Mouse (Mus musculus) frontal cortex, postnatal 36 days (tissue): ENCODE data around the gene Lamtor2.
A peak's percentile ranks its signal among the peaks of the same experiment; 100 is the strongest.

Source experiments
- DNase-seq, 2 experiments: peaks; one replicate each; pipeline ENCODE4 v3.0.0; 2022; ENCODE audit warnings: low spot score in 2 of 2

Lamtor2 gene

DNA sequence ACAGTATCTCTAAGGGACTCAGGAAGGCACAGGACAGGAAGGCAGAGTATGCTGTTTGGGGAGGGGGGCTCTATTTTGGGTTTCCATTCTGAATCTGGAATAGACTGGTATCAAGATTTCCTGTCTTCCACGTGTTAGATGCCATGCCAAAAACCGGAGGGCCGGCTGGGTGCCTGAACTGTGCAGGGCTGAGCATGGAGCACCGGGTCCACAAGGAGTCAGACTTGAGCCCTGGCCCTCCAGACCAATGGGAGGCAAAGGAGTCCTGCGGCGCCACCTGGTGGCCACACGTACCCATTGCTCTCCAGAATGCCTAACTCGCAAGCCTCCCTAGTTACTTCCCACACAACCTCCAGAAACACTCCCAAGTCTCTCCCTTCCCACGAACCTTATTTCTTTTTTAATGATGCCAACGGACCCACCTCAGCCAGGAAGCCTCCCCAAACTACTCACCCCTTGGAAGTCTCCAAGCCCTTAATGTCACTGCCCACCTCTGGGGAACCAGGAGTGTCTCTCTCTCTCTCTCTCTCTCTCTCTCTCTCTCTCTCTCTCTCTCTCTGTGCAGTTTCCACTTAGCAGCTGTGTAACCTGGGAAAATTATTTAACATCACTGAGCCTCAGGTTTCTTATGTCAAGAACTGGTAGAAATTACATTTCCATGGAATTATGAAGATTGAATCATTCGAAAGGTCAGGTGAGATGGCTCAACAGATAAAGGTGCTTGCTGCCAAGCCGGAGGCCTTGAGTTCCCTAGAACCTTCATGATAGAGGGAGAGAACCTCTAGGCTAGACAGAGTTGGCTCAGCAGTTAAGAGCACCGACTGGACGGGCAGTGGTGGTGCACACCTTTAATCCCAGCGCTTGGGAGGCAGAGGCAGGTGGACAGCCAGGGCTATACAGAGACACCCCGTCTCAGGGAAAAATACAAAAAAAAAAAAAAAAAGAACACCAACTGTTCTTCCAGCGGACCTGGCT is 26.4 kb downstream of the Lamtor2 start:
- peak; percentile 68 to 80 for DNase-seq

DNA sequence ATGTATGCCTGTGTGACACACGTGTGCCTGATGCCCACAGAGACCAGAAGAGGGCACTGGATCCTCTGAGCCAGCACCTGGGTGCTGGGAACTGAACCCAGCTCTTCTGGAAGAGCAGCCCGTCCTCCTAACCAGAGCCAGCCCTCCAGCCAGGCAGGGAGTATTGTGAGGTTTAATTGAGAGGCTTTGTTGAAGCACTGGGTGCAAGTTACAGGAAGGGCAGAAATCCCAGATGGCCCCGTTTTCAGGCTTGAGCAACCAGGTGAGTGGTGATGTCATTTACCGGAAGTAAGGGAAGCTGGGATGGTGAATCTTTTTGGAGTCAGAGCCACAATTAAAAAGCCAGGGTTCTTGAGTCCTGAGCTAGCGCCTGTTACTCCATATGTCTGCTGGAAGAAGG is 27.9 kb downstream of the Lamtor2 start:
- DNase-seq, result no peak

DNA sequence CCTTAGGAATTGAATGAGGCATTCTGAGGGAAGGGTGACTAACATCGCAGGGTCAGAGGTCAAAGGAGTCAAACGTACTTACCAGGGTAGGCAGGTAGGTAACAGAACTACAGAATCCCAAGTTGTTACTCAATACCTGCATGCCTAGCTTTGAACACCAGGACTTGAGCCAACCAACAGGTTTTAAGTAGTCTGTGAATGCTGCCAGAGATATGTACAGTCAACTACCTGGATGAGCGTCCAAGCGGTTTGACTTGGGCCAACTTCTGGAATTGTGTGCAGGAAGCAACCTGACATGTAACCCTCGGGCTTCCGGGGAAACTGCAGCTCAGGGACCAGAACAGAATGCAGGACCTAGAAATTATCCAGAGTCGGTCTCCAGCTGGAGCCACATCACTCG is 29.8 kb downstream of the Lamtor2 start:
- DNase-seq, result no peak

DNA sequence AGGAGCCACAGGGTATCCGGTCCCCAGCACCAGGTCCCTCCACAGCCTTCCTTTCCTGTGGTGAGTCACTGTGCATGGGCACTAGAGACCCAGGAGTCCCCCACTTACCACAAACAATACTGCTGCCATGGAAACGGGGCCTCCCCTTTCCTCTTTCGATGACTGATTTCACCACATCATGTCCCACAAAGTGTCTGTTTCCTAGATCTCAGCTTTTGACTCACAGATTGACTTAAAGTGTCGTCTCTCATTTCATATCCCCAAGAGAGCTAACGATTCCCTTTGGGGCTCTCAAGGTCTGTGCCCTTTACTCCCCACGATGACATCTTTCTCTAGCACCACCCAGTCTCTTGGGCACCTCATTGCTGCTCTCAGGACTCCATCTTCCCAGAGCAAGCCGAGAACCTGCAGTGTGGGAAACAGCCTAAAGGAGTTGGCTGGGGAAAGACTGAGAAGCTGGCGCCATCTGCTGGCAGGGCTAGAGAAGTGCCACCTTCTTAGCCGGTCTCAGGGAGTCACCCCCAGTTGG is 31.0 kb downstream of the Lamtor2 start:
- DNase-seq, result peak; percentile 62 to 70

DNA sequence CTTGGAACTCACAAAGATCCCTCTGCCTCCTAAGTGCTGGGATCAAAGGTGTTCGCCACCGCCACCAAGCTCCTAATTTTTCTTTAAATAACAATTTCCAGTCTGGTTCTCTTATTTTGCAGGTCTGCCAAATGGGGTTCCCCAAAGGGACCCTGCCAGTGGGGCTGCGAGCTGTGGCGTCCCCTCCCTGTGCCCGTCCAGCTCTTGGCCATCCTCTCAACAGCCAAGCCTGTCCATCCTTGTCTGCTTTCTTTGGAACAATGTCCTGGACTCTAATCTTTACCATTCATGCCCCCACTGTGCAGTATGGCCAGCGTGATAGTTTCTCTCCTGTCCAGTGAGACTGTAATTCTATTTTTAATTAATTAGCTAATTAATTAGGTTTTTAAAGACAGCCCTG is 31.7 kb downstream of the Lamtor2 start:
- DNase-seq, result no peak

DNA sequence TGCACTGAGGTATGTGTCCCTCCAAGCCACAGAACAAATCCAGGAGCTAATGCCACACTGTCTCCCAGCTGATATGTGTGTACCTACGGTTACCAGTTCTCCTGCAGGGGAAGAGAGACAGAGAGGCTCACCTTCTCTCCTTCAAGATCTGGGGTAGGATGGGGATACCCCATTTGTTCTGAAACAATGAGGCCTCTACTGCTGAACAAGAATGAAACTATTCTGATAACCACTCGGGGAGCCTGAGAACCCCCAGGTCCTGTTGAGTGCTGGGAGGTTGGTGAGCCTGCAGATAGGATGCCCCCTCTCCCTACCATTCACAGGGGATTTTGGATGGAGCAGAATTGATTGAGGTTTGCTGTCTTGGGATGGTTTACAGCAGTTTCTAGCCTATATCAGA is 32.8 kb downstream of the Lamtor2 start:
- no peak for DNase-seq

DNA sequence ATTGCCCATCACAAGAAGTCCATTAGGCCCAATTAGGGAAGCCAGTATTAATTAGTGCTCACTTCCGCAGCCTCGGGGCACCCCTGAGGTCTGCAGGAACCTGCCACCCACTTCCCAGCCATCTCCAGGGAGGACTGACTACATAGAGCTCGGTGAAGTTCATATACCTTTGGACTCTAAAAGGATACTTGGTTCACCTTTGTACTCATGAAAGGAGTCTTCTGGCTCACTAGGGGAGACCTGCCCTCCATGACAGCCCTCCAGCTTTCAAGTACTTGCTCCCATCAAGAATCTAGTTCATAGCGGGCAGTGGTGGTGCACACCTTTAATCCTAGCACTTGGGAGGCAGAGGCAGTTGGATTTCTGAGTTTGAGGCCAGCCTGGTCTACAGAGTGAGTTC is 34.5 kb downstream of the Lamtor2 start:
- DNase-seq, result no peak

DNA sequence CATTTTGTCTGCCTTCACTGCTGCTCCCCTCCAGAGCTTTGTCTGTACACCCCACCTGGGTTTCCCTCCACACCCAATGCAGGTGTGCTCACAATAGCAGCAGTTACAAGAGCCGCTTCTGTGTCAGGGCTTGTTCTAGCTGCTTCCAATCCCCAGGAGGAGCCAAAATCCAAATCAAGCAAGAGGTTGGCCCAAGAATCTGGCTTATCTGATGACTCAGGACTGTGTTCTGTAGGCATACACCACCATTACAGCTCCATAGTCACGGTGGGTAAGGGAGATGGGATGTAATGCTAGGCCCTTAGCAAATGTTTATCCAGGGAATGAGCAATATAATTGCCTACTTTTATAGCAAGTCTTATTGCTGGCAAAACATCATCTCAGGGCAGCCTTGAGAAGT is 36.5 kb downstream of the Lamtor2 start:
- DNase-seq, result no peak

DNA sequence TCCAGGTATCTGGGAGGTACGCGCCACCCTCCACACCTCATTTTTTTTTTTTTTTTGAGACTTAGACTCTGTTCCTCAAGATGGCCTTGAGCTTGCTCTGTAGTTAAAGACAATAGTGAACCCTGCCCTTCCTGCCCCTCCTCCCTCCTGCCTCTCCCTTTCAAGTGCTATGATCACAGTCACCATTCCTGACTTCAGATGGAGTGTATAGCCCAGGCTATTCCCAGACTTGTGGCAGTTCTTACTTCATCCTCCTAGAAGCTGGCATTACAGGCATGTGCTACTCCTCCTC is 37.8 kb downstream of the Lamtor2 start:
- no peak for DNase-seq

DNA sequence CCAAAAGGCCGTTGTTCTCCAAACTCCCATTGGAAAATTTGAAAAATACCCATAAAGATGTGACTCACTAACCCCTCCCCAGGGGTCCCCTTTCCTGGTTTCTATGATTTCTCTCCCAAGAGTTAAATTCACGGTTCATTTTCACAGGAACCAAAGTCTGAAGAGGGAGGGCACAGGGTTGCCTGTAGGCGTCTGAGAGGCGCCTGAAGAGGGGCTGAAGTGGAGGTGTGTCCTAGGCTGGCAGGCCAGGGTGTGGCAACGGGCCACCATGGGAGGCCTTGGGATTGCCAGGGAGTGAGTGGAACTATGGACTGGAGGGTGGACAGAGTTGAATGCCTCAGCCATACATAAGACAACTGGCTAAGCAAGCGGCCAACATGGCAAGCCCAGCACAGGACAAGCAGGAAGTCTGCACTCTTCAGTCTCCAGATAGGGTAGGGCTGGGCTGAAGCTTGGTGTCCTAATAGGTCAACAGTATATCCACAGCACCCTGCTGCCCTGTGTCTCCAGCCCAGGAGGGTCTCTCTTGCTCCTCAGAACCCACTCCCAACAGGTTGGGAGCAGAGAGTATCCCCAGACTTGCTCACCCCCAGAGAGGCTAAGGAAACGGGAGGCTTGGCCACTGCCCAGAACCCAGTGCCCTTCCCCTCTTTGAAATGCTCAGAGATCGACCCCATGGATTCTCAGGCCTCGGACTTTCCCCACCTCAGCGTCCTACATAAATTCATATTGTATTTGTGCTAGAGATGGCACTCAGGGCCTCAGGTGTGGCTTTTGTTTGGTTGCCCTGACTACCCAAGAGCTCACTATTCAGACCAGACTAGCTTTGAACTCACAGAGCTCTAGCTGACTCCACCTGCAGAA is 38.4 kb downstream of the Lamtor2 start:
- DNase-seq, result no peak

DNA sequence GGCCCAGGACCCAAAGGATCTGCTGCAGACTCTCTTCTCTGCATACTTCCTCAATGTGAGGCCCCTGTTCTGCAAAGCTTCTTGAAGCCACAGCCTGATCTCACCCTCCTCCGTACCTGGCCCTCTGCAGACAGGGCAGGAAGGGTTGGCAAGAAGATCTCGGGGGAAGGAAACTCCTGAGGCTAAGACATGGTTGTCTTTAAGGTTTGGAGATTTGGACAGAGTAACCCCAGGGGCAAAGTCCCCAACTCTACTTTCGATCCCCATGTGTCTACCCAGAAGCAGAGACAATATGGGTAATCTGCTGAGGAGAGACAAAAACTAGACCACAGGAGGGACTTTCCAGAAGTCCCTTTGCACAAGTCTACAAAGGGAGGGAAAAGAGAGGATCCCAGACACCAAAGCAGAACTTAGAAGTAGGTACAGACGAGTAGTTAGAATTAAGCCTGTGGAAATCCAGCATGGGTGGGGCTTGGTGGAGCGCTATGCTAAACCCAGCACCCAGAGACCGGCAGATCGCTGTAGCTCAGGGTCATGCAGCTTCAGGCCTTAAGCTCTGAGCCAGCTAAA is 39.2 kb downstream of the Lamtor2 start:
- no peak for DNase-seq

DNA sequence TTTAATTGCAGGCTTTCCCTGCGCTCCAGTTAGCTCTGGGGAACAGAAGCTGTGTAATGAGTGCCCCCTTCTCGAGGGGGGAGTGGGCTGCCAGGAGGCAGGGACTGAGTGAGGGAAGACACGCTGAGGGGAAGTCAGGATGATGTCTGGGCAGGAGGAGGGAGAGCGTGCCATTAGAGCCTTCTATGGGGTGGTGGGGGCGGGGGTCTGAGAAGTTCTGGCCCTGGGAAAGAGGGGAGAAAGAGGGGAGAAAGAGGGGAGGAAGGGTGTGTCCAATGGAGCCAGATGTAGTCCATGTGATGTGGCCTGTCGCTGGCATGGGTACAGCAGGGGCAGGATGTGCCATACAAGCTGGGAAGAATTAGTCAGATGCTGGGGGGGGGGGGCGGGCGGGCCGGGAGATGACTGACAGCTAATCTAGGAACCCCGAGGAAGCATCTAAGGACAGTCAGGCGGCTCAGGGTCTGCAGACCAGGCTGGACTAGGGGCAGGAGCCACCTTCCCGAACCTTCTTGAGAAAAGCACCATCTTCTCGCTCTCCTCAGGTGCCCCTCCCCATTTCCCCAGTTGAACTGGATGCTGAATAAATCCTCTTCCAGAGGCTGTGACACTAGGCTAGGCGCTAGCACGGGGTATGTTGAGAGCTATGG is 39.9 kb downstream of the Lamtor2 start:
- no peak for DNase-seq

DNA sequence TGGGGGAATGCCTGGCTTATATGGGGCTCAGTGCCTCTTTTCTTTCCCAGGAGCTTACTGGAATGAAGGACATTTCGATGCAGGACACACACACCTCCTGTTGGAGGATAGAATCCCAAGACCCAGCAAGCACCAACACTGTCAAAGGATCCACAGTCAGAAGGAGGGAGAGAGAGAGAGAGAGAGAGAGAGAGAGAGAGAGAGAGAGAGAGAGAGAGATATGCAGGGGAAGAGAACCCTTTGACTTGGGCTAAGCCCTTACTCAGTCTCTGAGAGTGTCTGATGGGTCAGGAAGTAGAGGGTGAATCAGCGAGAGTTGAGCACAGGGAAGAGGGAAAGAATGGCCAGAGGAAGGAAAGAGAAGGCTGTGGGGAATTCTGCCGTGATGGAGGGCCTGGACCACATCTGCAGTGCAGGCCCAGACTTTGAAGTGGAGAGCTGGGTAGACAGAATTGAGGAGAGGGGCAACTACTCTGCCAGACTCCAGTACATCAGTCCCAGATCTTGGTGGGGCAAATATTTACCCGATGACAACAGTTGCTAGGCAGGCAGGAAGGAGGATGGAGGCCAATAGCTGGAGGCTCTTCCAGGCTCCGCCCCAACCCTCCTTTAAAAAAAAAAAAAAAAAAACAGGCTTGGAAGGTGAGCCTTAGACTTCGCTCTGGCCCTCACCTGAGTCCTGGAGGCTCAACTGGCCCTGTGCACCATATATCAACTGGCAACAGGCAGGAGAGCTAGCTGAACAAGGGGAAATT is 40.6 kb downstream of the Lamtor2 start:
- DNase-seq, result no peak

DNA sequence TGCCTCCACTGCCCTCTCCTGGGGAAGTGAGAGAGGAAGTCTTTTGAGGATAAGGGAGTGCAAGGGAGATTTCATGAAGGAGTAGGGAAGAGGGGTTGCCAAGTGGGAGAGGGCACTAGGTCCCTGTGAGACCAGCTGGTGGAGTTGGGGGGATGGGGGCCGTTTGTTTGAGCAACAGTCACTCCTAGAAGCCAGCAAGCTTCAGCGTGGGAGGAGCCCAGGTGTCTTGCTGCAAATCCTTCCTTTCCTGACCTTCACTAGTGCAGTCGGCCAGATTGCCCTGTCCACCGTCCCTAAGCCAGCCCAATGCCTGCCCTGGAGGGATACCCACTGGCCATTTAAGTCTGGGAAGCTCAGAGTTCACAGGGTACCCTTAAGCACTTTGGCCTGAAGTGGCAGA is 41.3 kb downstream of the Lamtor2 start:
- DNase-seq, result no peak

DNA sequence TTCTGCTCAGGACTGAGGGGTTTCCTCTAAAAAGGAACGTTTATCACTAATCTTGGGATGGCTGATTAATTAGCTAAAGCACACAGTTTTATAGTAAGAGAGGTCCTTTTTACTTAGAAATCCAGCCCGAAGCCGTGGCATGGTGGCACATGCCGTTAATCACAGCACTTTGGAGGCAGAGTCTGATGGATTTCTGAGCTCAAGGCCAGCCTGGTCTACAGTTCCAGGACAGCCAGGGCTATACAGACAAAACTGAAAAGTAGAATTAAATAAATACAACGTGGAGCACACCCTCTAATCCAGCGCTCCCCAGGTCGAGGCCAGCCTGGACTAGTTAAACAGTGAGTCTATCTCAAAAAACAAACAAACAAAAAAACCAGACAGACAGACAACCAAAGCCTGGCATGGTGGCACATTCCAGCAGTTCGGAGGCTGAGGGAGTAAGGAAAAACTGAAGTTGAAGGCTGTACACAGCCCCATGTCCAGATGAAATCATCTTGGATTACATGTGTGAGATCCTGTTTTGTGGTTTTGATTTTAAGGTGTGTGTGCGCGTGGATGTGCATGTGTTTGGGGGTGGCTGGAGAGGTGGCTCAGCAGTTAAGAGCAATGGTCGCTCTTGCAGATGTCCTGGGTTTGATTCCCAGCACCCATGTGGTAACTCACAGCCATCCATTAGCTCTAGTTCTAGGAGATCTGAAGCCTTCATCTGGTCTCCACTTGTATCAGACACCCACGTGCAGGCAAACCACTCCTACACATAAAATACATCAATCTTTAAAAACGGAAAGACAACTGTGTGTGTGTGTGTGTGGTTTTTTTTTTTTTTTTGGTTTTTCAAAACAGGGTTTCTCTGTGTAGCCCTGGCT is 42.2 kb downstream of the Lamtor2 start:
- no peak for DNase-seq

DNA sequence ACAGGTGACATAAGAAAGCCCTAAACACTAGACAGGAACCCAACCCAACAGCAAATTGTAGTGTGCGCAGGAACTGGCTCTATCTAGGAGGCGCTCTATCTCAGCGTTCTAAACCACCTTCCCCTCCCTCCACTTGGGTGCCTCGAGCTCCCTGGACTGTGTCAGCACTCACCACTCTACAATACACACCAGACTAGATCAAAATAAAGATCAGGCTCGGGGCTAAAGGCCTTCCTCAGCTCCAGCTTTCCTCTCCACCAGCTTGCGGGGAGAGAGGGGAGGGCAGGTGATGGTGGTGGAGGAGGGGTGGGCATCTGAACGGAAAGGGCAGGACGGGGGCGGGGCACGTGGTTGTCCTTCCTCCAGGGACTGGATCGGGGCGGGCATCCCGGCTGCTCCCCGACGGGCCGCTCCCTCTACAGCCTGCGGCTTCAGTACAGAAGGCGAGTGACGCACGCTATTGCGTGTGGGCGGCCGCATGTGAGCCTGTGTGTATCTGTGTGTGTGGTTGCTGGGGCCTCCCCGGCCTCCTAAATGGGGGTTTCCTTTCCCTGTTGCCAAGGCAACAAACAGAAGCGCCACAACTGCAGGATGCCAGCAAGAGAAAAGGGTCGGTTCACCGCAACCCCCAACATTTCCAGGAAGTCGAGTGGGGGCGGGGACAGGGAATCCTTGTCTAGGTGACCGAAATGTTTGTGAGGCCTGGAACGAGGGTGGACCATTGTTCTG is 43.0 kb downstream of the Lamtor2 start, which contains the start of gene Lmna:
TSS of gene Lmna (minus strand) at position 265 of the 729 bp plus-strand sequence.
- DNase-seq, result peak; percentile 90 to 95

DNA sequence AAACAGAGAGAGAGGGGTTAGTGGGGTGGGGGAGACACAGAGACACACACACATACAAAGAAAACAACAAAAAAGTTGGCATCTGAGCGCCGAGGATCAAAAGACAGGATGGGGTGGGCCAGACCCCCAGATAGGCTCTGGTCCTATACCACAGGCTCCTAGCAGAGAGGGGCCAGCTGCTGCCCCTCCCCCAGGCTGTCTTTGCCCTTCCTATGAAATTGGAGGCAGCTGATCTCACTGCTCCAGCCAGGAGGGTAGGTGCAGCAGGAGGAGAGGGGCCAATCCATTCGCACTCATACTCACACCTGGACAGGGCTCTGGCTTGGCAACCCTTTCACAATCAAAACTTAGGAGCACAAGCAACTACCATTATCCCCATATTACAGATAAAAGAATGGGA is 43.6 kb downstream of the Lamtor2 start:
- no peak for DNase-seq

DNA sequence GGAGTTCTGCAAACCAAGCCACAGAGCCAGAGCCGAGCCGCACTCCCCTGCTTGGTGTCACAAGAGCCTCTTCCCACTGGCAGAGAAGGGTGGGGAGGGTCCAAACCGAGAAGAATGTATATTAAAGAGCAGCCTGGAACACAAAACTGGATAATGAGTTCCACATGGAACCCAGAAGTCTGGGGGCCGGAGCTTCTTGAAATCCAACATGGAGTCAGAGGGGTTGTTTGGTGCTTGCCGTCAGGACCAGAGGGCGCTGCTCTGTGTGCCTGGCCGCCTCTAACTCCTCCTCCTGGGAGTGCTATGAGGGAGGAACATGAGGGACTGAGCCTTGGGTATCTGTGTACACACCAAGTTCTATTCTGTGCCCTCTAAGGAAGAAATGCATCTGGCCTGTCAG is 47.1 kb downstream of the Lamtor2 start:
- no peak for DNase-seq

DNA sequence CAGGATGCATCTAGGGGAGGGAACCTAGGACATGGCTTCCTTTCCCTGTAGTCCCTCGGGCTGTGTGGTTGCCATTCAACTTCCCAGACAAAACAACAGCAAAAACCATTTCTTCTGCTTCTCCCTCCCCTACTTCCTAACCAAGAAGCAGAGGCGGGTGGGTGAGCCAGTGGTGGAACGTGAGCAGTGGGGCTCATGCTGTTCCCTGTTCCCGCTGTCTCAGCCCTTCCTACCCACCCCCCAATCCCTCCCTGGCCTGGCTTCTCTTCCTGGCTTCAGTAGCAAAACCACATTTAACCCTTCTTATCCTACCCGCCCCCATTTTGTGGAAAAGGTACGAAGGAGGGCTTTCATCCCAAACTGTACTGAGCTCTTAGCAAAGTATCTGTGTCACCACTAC is 47.8 kb downstream of the Lamtor2 start:
- DNase-seq, result no peak
